Mouse (Mus musculus) testis, postnatal 10 days (tissue): Measurements from ENCODE around the gene Anxa7.

ENCODE experiments used
- DNase-seq: peaks from one replicate; pipeline ENCODE4 v3.0.0; 2021; ENCODE audit warnings: low spot score

Anxa7 gene

DNA sequence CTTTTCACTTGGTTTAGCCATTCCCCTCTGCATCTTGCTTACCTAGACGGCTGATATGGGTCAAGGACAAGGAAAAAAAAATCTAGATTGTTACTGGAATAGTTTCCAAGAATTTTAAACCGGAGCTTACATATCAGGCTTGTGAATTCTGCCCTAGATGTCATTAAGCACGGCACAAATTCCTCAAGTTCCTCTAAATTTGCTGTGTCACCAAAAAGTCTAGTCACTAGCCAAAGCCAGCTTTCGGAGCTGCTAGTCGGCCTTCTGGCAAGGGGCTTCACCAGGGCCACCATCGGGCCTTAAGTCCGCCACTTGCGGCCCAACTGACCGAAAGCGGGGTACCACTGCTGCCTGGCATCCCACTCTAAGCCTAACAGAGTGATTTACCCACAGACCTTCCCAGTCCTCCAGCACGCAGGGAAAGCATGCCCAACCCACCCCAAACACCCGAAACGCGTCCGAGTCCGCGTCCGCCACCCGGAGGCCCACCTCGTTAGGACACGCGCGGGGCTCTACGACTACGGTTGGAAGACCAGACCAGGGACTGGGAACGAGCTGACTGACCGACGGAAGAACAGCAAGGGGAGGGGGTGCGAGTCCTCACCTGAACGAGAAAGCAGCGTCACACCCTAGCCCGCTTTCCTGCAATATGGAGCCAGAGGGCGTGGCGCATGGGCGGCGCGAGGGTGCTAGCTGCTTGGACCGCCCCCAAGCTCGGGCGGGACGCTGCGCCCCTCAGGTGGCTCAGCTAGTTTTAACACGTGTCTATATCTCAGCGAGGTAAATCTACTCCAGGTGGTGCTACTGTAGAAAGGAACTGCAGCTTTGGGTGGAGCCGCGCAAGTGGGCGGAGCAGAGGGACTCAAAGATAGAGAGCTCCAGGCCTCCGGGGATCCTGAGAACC lies at the start of gene Anxa7:
Anxa7 (minus strand) TSS at position 843 of the 904 bp plus-strand sequence.
- DNase-seq, result peak; percentile 84

DNA sequence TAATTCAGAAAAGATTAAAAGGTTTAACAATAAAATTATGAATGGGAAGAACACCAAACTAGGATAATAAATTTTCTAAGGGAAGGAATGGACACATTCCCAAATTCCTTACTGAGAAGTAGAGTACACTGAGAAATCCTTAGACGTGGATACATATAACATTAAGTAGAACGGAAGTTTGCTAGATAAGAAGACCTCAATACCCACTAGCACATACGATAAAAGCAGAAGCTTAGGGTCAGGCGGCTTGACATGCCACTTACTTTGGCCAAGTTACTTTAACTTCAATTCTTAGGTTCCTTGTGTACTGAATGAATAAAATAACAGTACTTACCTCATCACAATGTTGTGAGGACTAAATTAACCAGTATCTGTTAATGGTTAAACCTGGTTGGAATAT lies 49.7 kb upstream of the Anxa7 start:
- no peak for DNase-seq

DNA sequence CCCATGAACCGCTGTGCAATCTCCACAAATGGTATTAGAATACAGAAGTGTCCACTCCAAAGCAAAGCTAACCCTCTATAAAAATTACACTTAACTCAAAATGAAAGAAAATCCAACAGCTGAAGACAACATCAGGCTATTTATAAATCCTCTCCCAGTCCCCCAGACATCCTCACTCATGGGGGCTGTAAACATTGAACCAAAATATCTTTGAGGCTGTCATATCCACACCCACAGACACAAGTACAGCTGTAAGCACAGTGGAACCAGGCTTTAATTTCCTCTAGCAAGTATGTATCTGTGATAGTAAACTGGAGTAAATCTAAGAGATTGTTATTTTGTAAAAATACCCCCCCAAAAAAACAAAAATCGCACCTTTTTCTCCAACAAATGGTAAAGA lies 40.2 kb upstream of the Anxa7 start:
- no peak for DNase-seq

DNA sequence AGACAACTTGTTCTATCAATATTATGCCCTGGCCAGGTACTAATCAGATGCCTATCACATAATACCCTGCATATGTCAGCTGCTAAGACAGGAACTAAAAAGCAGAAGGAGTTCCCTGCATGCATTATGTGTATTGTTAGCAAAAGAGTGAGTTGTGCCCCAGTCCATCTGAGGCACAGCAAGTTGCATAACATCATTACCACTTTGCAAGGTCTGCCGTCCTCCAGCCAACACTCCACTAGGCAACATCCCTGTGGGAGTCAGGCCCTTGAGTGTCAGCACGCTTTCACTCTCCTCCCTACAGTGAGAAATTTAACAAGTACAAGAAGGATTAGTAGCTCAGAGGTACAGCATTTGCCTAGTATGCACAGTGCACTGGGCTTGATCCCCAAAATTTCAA lies 28.5 kb upstream of the Anxa7 start:
- no peak for DNase-seq

DNA sequence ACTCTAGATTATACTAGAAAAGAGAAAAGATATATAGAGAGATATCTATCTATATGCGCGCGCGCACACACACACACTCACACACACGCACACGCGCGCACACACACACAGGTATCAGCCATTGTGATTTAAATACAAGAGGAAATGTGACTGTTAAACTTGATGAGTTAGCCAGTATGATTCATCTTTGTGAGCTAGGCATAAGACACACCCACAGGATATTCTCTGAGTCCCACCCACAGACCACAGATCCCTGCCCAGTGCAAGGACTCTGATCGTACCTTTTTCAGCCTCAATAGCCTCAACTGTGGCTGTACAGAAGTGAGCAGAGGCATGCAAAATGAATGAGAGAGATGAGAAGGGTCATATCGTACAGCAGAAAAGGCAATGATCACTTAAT lies 23.0 kb upstream of the Anxa7 start:
- no peak for DNase-seq

DNA sequence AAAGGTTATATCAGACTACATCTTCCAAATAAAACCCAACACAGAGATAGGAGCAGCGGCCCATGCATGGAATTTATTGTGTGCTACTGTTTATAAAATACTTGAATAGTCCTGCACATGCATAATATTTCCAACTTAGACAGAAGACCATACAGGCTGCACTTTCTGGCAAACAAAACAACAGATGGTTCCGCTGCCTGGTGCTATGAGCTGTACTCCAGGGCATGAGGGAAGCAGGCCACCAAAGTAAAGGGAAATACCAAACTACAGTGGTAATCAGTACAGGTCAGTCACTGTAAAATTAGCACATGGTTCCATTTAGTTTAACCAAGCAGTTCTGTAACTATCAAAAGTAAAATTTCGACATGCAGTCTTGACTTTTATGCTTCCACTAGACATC lies 20.0 kb upstream of the Anxa7 start:
- no peak for DNase-seq

DNA sequence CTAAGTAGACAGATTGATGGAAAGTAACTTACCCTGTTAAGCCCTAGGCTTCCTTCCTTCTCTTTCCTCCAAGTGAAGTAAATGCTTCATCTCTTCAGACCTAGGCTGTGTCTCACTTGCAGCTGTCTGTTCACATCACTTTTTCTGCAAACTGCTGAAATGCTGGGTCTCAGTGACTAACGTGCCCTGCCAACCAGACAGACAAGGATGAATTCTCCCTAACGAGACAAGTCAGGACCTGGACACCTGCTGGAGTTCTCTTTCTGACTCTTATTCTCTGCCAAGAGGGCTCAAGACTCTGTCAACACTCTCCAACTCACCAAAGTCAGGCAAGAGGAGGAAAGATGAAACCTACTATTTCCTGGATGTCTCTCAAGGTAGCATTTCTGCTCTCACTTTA lies 16.7 kb upstream of the Anxa7 start, which contains the start of gene Mss51:
Mss51 (minus strand) TSS at position 299 of the 400 bp plus-strand sequence.
- DNase-seq, result no peak

DNA sequence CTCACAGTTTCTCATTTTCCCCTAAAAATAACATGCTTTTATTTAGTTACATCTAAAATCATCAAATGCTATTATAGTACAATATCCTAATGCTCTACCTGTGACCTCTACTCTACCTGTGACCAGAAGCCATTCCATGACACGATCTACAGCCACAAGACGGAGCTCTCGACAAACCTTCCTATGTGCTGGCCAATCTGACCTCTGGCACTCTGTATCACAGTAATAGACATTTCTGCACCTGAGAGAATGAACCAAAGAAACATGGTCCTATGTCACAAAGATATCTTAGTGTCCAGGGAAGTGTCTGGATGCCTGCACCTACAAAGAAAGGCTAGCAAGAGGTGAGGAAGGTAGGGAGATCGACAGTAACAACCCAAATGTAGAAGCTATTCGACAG lies 6.1 kb upstream of the Anxa7 start:
- DNase-seq, result no peak

DNA sequence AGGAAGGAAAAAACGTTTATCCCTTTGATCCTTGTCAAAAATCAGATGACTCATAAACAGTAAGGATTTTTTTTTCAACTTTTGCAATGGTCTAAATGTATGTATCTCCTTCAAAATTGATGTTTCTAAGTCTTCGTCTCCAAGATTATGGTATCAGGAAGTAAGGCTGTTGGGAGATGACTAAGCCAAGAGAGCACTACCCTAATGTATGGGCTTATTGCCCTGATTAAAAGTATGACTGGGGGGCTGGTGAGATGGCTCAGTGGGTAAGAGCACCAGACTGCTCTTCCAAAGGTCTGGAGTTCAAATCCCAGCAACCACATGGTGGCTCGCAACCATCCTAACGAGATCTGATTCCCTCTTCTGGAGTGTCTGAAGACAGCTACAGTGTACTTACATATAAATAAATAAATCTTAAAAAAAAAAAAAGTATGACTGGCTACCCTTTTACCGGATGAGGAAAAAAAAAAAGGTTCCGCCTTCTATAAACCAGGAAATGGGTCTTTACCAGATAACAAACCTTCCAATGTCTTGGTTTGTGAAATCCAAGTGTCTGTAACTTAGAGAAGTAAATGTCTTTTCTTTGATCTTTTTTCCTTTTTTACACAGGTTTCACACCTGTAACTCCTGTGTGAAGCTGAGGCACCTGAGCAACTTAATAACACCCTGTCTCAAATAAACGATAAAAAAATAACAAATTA lies 2.3 kb upstream of the Anxa7 start:
- no peak for DNase-seq

DNA sequence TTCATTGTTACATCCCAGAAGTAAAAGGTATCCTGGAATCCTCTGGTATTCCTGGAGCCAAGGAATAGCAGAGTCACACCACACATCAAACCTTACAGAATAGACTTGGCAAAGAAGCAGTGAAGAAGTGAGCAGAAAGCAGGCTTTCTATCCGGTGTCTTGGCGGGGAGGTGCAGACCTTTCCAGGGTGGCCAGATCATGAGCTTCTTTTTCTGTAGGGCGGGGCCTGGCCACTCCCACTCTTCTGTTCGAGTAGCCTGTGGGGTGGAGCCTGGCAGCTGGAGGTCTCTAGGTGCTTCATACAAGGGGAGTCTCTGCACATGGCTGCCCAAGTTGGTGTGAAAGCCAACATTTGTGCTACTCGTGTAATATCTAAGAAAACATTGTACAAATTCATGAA lies 1.3 kb upstream of the Anxa7 start:
- no peak for DNase-seq

DNA sequence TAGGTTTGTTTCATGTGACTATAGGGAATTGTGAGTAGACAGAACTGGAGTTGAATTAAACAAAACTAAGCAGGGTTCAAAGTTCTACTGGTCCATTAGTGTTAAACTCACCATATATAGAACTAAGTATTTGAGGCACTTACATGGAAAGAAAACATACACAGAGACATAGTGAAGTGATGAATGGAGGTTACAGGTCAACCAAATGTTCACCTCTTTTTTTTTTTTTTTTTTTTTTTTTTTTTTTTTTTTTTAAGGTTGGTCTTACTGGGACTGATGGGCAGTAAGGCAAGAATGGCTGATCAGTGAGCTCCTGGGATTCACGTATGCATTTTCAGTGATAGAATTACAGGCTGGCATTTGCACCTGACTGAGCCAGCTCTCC lies 254 bp upstream of the Anxa7 start:
- DNase-seq, result no peak

DNA sequence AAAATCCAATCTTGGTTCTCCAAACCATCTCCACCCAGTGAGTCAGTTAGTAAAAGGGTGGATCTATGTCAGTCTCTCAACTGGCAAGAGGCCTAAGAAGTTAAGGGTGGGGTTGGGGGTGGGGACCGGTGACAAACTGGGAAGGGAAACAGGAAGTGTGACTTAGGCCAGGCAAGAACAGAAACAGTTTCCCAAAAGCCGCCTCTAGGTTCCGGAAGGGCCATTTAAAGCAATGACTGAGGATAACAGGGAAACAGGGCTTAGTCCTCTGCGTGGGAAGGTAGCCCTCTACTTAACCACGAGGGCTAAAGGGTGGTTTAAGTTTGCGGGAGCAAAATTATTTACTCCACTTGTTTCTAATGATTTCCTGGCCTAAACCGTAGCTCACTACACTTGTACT lies 1.1 kb downstream of the Anxa7 start:
- no peak for DNase-seq

DNA sequence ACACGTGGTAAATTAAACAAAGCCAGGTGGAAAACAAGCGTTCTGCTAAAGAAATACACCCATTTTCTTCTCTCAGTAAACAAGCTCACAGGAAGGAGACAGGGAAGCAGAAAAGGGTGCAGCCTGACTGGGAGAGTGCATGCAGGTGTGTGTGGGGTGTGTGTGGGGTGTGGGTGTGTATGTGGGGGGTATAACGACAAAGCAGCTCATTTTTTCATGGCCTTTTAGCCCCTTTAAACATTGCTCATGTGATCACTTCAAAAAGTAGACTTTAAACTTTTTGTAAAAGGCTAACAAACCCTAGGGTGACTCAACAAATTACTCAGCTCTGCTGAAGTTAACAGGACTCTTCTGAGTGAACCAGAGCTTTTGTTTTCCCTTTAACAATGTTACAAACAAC lies 1.5 kb downstream of the Anxa7 start:
- DNase-seq, result no peak

DNA sequence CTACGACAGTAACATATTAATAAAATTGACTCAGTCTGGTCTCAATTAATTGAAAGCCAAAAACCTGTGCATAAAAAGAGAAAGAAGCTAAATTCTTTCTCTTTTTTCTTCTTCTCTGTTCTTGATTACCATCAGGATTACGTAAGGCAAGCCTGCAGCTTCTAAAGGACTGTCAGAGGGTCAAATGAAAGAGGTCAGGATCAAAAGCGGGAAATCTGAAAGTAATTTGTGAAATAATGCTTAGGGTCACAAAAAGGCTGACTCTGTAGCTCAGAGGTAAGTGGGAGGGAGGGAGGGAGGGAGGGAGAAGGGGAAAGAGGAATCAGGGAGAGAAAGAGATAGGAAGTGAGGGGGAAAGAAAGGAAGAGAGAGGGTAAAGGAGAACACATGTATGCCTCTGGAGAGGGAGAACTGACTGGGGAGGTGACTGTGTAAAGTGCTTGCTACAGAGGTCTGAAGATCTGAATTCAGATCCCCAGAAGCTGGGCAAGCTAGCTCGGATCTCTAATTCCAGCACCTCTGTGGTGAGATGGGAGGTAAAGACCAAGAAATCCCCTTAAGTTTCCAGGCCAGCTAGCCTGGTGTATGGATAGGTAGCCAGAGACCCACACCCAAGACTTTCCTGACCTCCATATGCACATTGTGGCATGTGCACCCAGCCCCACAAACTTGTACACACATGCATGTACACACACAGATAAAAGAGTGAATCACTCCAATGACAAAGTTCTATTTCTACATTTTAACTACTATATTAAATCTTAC lies 2.5 kb downstream of the Anxa7 start:
- DNase-seq, result no peak

DNA sequence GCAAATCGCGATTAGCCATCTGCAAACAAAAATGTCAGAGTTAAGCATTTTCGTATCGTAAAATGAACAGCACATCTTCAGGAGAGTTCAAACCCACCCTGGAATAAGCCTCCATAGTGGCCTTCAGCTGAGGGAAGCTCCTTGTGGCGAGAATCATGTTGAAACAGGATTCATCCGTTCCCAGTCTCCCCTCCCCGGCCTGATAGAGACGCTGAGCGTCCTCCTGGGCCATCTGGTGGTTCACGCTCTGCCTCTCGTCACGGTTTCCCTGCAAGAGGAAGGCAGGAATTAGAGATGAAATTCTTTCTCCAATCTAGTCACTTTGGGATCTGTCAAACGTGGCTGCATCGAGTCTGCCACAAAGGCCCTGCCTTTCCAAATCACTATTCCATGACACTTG lies 19.7 kb downstream of the Anxa7 start:
- no peak for DNase-seq

DNA sequence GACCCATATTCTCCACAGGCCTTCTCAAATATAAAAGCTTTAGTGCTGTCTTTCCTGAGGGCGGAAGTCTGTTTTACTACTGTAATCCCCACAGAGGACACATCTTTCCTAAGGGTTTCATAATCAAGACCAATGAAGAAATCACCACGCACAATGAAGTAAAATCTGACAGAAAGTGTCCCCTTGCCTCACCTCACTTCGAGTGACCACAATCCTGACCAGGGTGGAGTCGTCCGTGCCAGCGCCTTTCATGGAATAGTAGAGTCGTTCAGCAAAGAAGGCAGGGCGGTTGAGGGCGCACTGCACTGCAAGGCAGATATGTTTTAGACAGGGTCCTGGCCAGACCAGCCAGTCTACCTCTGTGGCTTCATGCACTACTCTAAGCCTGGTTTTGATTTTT lies 21.6 kb downstream of the Anxa7 start:
- no peak for DNase-seq

DNA sequence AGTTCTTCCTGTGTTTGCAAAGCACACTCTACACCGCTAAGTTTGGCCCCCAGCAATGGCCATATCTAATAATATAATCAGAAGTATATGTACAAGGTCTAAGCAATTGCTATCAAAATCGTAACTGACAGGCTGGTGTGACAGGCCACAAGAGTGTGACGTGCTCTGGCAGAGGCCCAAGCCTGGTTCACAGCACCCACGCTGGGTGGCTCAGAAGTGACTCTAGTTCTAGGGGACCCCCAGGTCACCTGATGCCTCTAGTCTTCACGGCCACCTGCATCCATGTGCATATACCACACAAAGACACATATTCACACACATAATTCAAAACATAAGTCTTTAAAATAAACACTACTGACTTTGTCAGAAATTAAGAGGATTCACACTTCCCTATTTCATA lies 27.0 kb downstream of the Anxa7 start:
- peak; percentile 52 for DNase-seq

DNA sequence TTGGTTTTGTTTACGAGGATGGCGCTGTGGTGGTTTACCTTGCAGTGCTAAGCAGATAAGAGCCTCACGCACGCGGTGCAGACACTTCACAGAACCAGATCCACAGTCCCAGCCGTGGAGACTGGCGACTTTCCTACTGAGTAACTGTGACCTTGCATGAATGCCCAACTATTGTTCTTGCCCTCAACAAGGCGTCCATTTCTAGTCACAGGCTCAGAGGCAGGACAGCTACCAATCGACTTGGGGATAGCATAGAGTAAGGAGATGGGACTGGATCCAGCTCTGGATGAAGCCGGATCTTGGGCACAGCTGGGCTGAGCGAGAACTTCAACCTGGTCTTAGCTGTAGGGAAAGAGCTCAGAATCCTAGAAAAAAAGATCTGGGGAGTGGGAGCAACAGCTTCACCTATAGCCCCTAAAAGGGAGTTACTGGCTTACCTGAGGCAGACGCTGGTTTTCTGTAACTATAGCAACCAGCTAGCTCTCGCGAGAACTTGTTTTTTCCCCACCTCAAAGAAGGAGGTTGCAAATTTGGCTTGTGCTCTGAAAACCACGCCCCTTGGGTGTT lies 28.1 kb downstream of the Anxa7 start, which contains the start of gene Cfap70:
Cfap70 (minus strand) TSS at position 462 of the 567 bp plus-strand sequence.
- DNase-seq, result peak; percentile 84

DNA sequence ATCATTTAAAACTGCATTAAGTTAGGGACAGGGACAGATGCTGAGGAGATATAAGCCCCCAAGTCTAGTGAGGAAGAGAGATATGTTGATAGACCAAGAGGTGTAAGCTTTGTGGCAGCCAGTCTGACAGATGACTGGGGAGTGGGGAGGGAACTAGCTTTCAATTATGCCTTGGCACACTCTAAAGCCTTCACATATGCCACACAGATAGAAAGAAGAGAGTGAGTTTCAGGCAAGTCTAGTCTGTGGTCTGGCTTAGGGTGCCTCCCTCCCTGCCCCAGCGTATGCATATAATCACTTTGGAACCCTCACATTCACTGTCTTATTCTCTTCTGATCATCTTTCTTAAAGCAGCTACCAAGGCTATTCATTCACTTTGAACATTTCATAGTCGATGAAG lies 28.6 kb downstream of the Anxa7 start:
- no peak for DNase-seq

DNA sequence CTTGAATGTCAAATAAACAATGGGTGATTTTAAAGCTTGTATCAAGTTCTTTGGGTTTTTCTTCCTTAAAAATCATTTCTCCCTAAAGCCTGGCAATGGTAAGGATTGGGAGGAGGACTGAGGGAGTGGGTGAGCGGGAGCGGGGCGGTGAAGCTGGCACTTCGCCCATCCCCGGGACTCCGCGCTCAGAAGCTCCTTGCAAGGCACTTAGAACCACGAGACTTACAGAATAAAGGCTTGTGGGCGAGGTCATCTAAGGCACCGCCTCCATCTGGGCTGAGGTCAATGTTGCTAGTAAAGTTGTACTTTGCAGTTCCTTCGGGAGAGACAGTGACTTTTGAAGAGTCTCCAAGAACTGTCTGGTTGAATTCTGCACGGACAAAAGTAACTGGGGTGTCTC lies 32.7 kb downstream of the Anxa7 start:
- DNase-seq, result peak; percentile 70

DNA sequence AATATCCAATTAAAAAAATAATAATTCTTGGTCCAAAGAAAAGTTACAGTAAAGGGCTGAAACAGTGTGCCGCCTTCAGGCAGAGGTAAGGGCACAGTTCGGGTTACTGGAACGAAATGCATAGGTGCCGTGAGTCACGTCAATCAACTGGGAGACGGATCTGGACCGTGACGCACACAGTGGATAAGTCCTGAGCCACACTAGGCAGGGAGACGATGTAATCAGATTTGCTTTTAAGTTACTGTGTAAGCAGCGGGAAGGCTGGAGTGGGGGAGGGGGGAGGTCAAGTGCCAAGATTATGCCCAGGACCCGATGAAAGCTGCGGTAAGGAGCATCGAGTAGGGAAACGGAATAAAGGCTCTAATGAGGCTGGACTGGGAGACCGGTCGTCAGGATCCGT lies 37.7 kb downstream of the Anxa7 start:
- DNase-seq, result no peak

DNA sequence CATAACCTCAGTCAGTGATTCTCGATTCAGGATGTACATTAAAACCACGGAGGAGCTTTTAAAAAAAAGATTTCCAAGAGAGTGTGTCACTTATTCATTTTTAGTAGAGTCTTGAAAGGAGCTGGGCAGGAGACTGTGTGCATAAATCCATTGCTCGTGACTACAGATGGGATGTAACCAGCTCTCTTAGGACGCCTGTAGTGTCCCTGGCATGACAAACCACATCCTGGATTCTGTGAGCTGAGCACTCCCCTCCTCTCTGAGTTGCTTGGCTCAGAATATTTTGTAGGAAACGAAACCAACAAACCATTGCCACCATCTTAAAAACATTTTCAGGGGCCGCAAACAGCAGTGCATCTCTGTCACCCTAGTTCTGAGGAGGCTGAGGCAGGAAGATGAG lies 43.0 kb downstream of the Anxa7 start:
- no peak for DNase-seq
